Mouse (Mus musculus) erythroblast, embryonic 14.5 days (primary cell): Measurements from ENCODE around the gene Npepps.

Source experiments
- GATA1 ChIP-seq: IDR thresholded peaks from 2 replicates; pipeline ENCODE4 v1.6.1; 2012; ENCODE audit warnings: low read length, inconsistent platforms, mixed read lengths
- TAL1 ChIP-seq: IDR thresholded peaks from 3 replicates; pipeline ENCODE4 v1.6.1; 2012; ENCODE audit warnings: low read length, inconsistent platforms, mixed read lengths

GRCm38 (mm10) chr11:97309451-97309836 is 29.0 kb upstream of the Npepps start:
- TF ChIP-seq GATA1 (no peak), TAL1 (no peak)
